Mouse (Mus musculus) CH12.LX (cell line): ENCODE measurements at regions not wholly inside any gene's neighbourhood (a gene's known extent, or its start where the extent isn't known, plus 50 kb on each side); places are given as distances from the start of the nearest gene placed in this dataset.

Experiments used
- DNase-seq: peaks from one replicate; pipeline ENCODE4 v3.0.0-alpha.2; 2013; ENCODE audit errors: extremely low read depth
- H3K27ac ChIP-seq: 2 replicates; pipeline ENCODE4 v1.5.1; 2012; ENCODE audit warnings: low read depth, mild to moderate bottlenecking, control low read depth, moderate library complexity; ENCODE audit not compliant: insufficient read depth
- H3K27me3 ChIP-seq: replicated peaks from 2 replicates; pipeline ENCODE3; 2012; ENCODE audit warnings: inconsistent platforms
- H3K36me3 ChIP-seq, 2 experiments: replicated peaks in 1 of 2; 2 replicates each; pipeline versions ENCODE3 to v1.6.1; 2012; ENCODE audit warnings: inconsistent platforms in 1 of 2, low read length in 1 of 2, mild to moderate bottlenecking in 1 of 2, mixed read lengths in 1 of 2, moderate library complexity in 1 of 2; ENCODE audit not compliant: control insufficient read depth in 1 of 2, insufficient read depth in 1 of 2
- H3K4me1 ChIP-seq, 2 experiments: 2 replicates each; pipeline ENCODE4 v1.6.1; 2012; ENCODE audit warnings: inconsistent platforms in 1 of 2, moderate library complexity in 1 of 2; ENCODE audit not compliant: insufficient read depth in 2 of 2, control insufficient read depth in 1 of 2
- H3K4me2 ChIP-seq: 2 replicates; pipeline ENCODE4 v1.6.1; 2012; ENCODE audit warnings: low read depth, mild to moderate bottlenecking, control low read depth; ENCODE audit not compliant: poor library complexity, insufficient read depth, severe bottlenecking
- H3K4me3 ChIP-seq, 3 experiments: fragments of 150-350 bp in 1 of 3; sonication (generic) in 1 of 3; replicated peaks in 1 of 3; 2 replicates each; pipeline versions ENCODE3 to v1.5.1; 2011 to 2012; ENCODE audit warnings: low read depth in 2 of 3, low read length in 2 of 3, mild to moderate bottlenecking in 2 of 3, moderate library complexity in 2 of 3, control low read depth in 1 of 3, improper control_type of control experiment in 1 of 3, inconsistent platforms in 1 of 3, mixed read lengths in 1 of 3; ENCODE audit not compliant: poor library complexity in 1 of 3
- H3K79me2 ChIP-seq: replicated peaks from 2 replicates; pipeline ENCODE4 v1.6.1; 2012; ENCODE audit warnings: mild to moderate bottlenecking, moderate library complexity; ENCODE audit not compliant: control insufficient read depth, poor library complexity, insufficient read depth, severe bottlenecking; ENCODE audit errors: extremely low read depth
- H3K9ac ChIP-seq: 2 replicates; pipeline ENCODE4 v1.6.1; 2012; ENCODE audit warnings: low read depth, mild to moderate bottlenecking, control low read depth, moderate library complexity; ENCODE audit not compliant: insufficient read depth
- H3K9me3 ChIP-seq: replicated peaks from 2 replicates; pipeline ENCODE3; 2012; ENCODE audit warnings: low read length, inconsistent platforms, mixed read lengths
- CHD1 ChIP-seq: IDR thresholded peaks from 2 replicates; pipeline ENCODE4 v1.6.1; 2012; ENCODE audit warnings: low read depth, low read length, improper control_type of control experiment, inconsistent platforms
- CHD2 ChIP-seq: IDR thresholded peaks from 2 replicates; pipeline ENCODE4 v1.6.1; 2011; ENCODE audit warnings: low read length, improper control_type of control experiment
- CTCF ChIP-seq, 2 experiments: IDR thresholded peaks in 1 of 2; conservative IDR thresholded peaks in 1 of 2; 2 replicates each; pipeline ENCODE4 v1.5.1; 2011 to 2012; ENCODE audit warnings: low read depth in 2 of 2, low read length in 2 of 2, improper control_type of control experiment in 1 of 2, inconsistent platforms in 1 of 2, mild to moderate bottlenecking in 1 of 2, moderate library complexity in 1 of 2
- E2F4 ChIP-seq: IDR thresholded peaks from 2 replicates; pipeline ENCODE4 v1.6.1; 2011; ENCODE audit warnings: low read depth, low read length, improper control_type of control experiment; ENCODE audit not compliant: insufficient replicate concordance
- ELF1 ChIP-seq: IDR thresholded peaks from 2 replicates; pipeline ENCODE4 v1.6.1; 2014; ENCODE audit warnings: low read depth, mild to moderate bottlenecking, inconsistent platforms, low read length, improper control_type of control experiment
- EP300 ChIP-seq: IDR thresholded peaks from 2 replicates; pipeline ENCODE4 v1.6.1; 2011; ENCODE audit warnings: low read length, improper control_type of control experiment
- GABPA ChIP-seq: IDR thresholded peaks from 2 replicates; pipeline ENCODE4 v1.6.1; 2012; ENCODE audit warnings: low read depth, low read length, improper control_type of control experiment, inconsistent platforms; ENCODE audit not compliant: insufficient replicate concordance
- HCFC1 ChIP-seq: IDR thresholded peaks from 2 replicates; pipeline ENCODE4 v1.6.1; 2012; ENCODE audit warnings: low read depth, mild to moderate bottlenecking, inconsistent platforms, low read length, improper control_type of control experiment
- IRF4 ChIP-seq: IDR thresholded peaks from 2 replicates; pipeline ENCODE4 v1.6.1; 2014; ENCODE audit warnings: low read depth, mild to moderate bottlenecking, inconsistent platforms, low read length, improper control_type of control experiment
- JUN ChIP-seq: IDR thresholded peaks from 2 replicates; pipeline ENCODE4 v1.6.1; 2011; ENCODE audit warnings: low read depth, mild to moderate bottlenecking, low read length, improper control_type of control experiment, moderate library complexity; ENCODE audit not compliant: insufficient read depth
- JUND ChIP-seq: conservative IDR thresholded peaks from 2 replicates; pipeline ENCODE4 v1.6.1; 2011; ENCODE audit warnings: low read depth, low read length, improper control_type of control experiment
- KAT2A ChIP-seq: IDR thresholded peaks from 2 replicates; pipeline ENCODE4 v1.6.1; 2012; ENCODE audit warnings: low read length, improper control_type of control experiment, inconsistent platforms; ENCODE audit not compliant: insufficient replicate concordance
- MAFK ChIP-seq: IDR thresholded peaks from 2 replicates; pipeline ENCODE4 v1.6.1; 2011; ENCODE audit warnings: low read length, improper control_type of control experiment; ENCODE audit not compliant: insufficient replicate concordance
- MAZ ChIP-seq: IDR thresholded peaks from 2 replicates; pipeline ENCODE4 v1.6.1; 2012; ENCODE audit warnings: low read depth, mild to moderate bottlenecking, inconsistent platforms, low read length, improper control_type of control experiment, moderate library complexity
- MEF2A ChIP-seq: IDR thresholded peaks from 2 replicates; pipeline ENCODE4 v1.6.1; 2014; ENCODE audit warnings: low read depth, mild to moderate bottlenecking, inconsistent platforms, low read length, improper control_type of control experiment, borderline replicate concordance
- MXI1 ChIP-seq: IDR thresholded peaks from 2 replicates; pipeline ENCODE4 v1.6.1; 2011; ENCODE audit warnings: mild to moderate bottlenecking, low read depth, low read length, improper control_type of control experiment
- MYC ChIP-seq: IDR thresholded peaks from 2 replicates; pipeline ENCODE4 v1.6.1; 2011; ENCODE audit warnings: low read depth, mild to moderate bottlenecking, improper control_type of control experiment, low read length
- NELFE ChIP-seq: IDR thresholded peaks from 2 replicates; pipeline ENCODE4 v1.6.1; 2011; ENCODE audit warnings: low read depth, low read length, improper control_type of control experiment
- RAD21 ChIP-seq: IDR thresholded peaks from 2 replicates; pipeline ENCODE4 v1.6.1; 2011; ENCODE audit warnings: low read depth, mild to moderate bottlenecking, low read length, improper control_type of control experiment, moderate library complexity
- RCOR1 ChIP-seq: conservative IDR thresholded peaks from 2 replicates; pipeline ENCODE4 v1.6.1; 2012; ENCODE audit warnings: low read depth, mild to moderate bottlenecking, inconsistent platforms, low read length, improper control_type of control experiment
- TBP ChIP-seq: conservative IDR thresholded peaks from 2 replicates; pipeline ENCODE4 v1.6.1; 2011; ENCODE audit warnings: low read depth, low read length, improper control_type of control experiment
- TCF12 ChIP-seq: IDR thresholded peaks from 2 replicates; pipeline ENCODE4 v1.6.1; 2014; ENCODE audit warnings: low read depth, mild to moderate bottlenecking, inconsistent platforms, low read length, improper control_type of control experiment
- USF2 ChIP-seq: conservative IDR thresholded peaks from 2 replicates; pipeline ENCODE4 v1.6.1; 2011; ENCODE audit warnings: low read depth, low read length, improper control_type of control experiment
- ZMIZ1 ChIP-seq: IDR thresholded peaks from 2 replicates; pipeline ENCODE4 v1.6.1; 2012; ENCODE audit warnings: low read depth, mild to moderate bottlenecking, inconsistent platforms, low read length, improper control_type of control experiment
- ZNF384 ChIP-seq: IDR thresholded peaks from 2 replicates; pipeline ENCODE4 v1.6.1; 2012; ENCODE audit warnings: low read depth, low read length, improper control_type of control experiment, inconsistent platforms
- dilution Hi-C: fragments of 300-500 bp; cut with MboI; formaldehyde crosslinking; loops from 2 replicates; pipeline ENCODE4 v1.14.3; 2020; ENCODE audit warnings: low sequenced_read_pairs; ENCODE audit not compliant: extremely low pct_unique_long_range_greater_than_20kb, extremely low pct_ligation_motif_present
- in situ Hi-C: fragments of 300-500 bp; cut with MboI; formaldehyde crosslinking; loops from 3 replicates; pipeline ENCODE4 v1.14.3; 2019; ENCODE audit warnings: low sequenced_read_pairs, low pct_ligation_motif_present, low pct_unique_long_range_greater_than_20kb, mixed read lengths

DNA sequence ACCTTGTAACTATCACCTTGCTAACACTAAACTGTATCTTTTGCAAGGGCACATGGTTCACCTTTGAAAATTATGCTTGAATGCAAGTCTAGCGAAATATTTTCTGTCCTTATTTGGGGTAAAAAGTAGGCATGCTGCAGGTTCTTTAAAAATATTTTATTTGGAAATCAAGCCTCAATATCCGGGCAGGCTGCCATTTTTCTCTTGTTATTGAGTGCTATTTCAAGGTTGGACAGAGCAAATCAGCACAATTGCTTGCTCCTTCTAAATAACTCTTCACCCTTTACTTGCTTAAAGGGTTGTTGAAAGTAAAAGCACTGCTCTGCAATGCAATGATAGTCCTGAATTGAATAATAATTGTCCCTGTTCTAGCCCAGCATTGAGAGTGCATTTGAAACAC is 149.0 kb downstream of the Cox7c start:
- Histone ChIP-seq H3K36me3 (no peaks in the 10 kb centered on the region), H3K4me3 (no peak overlapping the region), H3K9ac (no peak overlapping the region), H3K79me2 (no peaks in the 10 kb centered on the region), H3K27ac (no peak overlapping the region)
- DNase-seq: no peak
- TF ChIP-seq CHD2 (no peak), ZMIZ1 (no peak), HCFC1 (no peak), IRF4 (no peak), MEF2A (no peak), NELFE (no peak), TBP (no peak), KAT2A (no peak), MYC (no peak), GABPA (no peak), CHD1 (no peak), MAFK (no peak), JUN (no peak), RAD21 (no peak), MXI1 (no peak), MAZ (no peak)
- TF ChIP-seq, all 38 proteins: peak for 0
- Histone ChIP-seq H3K27me3 (no peaks in the 10 kb centered on the region), H3K4me2 (no peak overlapping the region), H3K9me3 (no peaks in the 10 kb centered on the region), H3K4me1 (no peaks in the 10 kb centered on the region)
- dilution Hi-C loops (no loop called here), in situ Hi-C loops (no loop called here)

DNA sequence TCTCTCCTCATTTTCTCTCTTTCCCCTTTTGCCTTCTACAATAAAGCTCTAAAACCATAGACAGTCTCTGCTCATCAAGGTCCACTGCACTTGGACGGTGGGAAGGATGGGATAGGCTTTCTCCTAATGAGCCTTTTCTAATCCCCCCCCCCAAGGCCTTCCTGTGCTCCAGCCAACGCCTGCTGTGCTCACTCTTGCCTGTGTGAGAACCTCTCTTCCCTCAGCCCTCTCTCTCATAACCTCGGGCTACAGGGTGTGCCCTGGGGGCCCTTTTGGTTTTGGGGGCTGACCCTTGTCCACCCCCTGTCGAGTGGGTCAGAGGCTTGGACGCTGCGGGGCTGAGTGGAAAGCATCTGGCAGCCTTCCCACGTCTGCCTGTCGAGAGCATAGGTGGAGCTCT is 151.6 kb downstream of the Cox7c start:
- dilution Hi-C loops: no loop called here
- no peak overlapping the region for H3K4me3 ChIP-seq
- no peak for DNase-seq
- H3K27me3 ChIP-seq: no peaks in the 10 kb centered on the region
- no peaks in the 10 kb centered on the region for H3K36me3 ChIP-seq
- in situ Hi-C loops: no loop called here
- no peak overlapping the region for H3K4me2 ChIP-seq
- H3K79me2 ChIP-seq: no peaks in the 10 kb centered on the region
- no peak overlapping the region for H3K27ac ChIP-seq
- H3K4me1 ChIP-seq: no peaks in the 10 kb centered on the region
- no peak overlapping the region for H3K9ac ChIP-seq
- no peak for TF ChIP-seq NELFE
- TF ChIP-seq TCF12: no peak
- no peak for TF ChIP-seq CHD2
- no peak for TF ChIP-seq RCOR1
- no peak for TF ChIP-seq E2F4
- no peak for TF ChIP-seq JUND
- TF ChIP-seq JUN: no peak
- no peak for TF ChIP-seq EP300
- TF ChIP-seq ZNF384: no peak
- no peak for TF ChIP-seq IRF4
- no peak for TF ChIP-seq USF2
- no peak for TF ChIP-seq ELF1
- TF ChIP-seq MEF2A: no peak
- TF ChIP-seq CTCF (conservative IDR thresholded peaks at IDR 0.05 in 1 of 2, IDR thresholded peaks at IDR 0.05 in 1 of 2; ENCODE audit: low read depth in 2 of 2, low read length in 2 of 2): no peak
- no peaks in the 10 kb centered on the region for H3K9me3 ChIP-seq
